Mouse (Mus musculus) bone marrow macrophage, adult 2 months (primary cell): ENCODE measurements around the gene Agpat2.

Experiments used
- CTCF ChIP-seq: IDR thresholded peaks from 2 replicates; pipeline ENCODE4 v1.5.1; 2012; ENCODE audit warnings: low read depth, mild to moderate bottlenecking, low read length, moderate library complexity
- POLR2A ChIP-seq: IDR thresholded peaks from 2 replicates; pipeline ENCODE4 v1.6.1; 2012; ENCODE audit warnings: mild to moderate bottlenecking, low read depth, low read length, borderline replicate concordance

- TF ChIP-seq CTCF (no peak), POLR2A (no peak)
Observed at GRCm38 (mm10) chr2:26635489-26636324, 31.5 kb upstream of the Agpat2 start.
